Mouse (Mus musculus): Measurements from ENCODE around the gene Acot7. TPM values are rescaled to one million over a fixed set of nuclear protein-coding genes. Genes with fewer than 3 reads are reported as not detected.
A peak's percentile ranks its signal among the peaks of the same experiment; 100 is the strongest.

Acot7 gene
- polyA plus RNA-seq, 1 experiment from 2014 or later, result 480 TPM

DNA sequence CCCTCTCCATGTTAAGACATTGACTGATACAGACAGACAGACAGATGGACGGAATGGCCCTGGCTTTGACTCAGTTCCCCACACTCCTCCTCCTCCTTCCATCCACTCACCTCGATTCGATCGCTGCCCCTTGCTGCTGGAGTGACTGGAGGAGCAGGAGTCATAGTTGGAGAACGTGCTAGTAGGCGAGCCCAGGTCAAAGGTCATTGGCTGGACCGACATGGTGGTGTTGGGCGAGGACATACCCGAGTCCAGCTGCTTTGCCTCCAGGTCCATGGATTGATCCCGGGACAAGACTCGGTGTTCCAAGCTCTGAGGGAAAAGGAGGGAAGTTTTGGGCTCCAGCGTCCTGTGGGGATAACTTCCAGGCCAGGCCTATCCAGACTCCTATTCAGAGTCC, 42.6 kb upstream of the Acot7 start:
- Histone ChIP-seq H3K4me2 (ENCODE audit: low read length) (no peak overlapping the region), H3K9ac (ENCODE audit: low read depth, low read length) (no peak overlapping the region), H3K27me3 (ENCODE audit: control insufficient read depth, insufficient read depth, low read depth, low read length) (peaks cover 44% of the 10 kb centered on the region), H3K4me3 (ENCODE audit: low read depth, low read length) (no peak overlapping the region), H3K36me3 (ENCODE audit: control insufficient read depth, insufficient read depth, low read length) (no peaks in the 10 kb centered on the region), H3K27ac (ENCODE audit: low read length) (no peak overlapping the region), H3K4me1 (ENCODE audit: control insufficient read depth, insufficient read depth, low read length) (peaks cover 16% of the 10 kb centered on the region), H3K9me3 (replicated peaks; ENCODE audit: control insufficient read depth, low read length, poor library complexity, severe bottlenecking) (no peaks in the 10 kb centered on the region)
- no peak for ATAC-seq
- WGBS, result 84% methylated on average over 12 of the region's 12 CpGs

DNA sequence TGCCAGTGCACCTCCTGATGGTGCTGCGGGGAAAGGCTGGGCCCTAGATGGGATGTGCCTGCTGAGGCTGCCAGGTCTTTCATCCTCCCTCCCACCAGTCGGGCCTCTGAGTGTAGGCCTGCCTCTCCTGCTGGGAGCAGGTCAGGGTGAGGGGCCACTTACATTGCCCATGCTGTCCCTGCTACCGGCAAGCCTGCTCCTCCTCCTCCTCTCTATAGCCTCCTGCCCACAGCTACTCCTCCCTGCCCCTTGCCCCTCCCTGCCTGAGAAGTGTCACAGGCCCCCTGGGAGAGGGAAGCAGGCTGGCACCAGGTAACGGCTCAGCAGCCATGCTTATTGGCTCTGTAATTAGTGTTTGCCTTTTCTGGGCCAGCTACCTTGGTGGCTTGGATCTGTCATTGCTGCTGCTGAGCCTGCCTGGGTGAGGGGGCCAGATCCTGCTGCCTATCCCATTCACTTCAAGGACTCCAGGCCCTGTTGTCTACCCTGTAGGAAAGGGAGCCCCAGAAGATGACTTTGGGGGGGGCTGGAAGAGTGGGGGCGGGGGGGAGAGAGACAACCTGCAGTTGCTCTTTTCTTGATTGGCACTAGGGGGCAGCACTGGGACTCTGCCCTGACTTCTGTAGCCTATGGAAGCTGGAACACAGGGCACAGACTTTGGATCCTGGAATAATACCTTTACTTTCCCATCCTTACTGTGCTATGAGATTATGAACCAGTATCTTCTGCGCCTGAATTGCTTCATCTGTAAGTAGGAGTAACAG, 41.6 kb upstream of the Acot7 start:
- Histone ChIP-seq H3K4me3 (ENCODE audit: low read depth, low read length) (no peak overlapping the region), H3K36me3 (ENCODE audit: control insufficient read depth, insufficient read depth, low read length) (no peaks in the 10 kb centered on the region), H3K4me1 (ENCODE audit: control insufficient read depth, insufficient read depth, low read length) (peaks cover 7% of the 10 kb centered on the region; the same call in 1 of the 2 replicates), H3K9ac (ENCODE audit: low read depth, low read length) (no peak overlapping the region), H3K9me3 (replicated peaks; ENCODE audit: control insufficient read depth, low read length, poor library complexity, severe bottlenecking) (no peaks in the 10 kb centered on the region), H3K27ac (ENCODE audit: low read length) (no peak overlapping the region), H3K27me3 (ENCODE audit: control insufficient read depth, insufficient read depth, low read depth, low read length) (peaks cover 39% of the 10 kb centered on the region), H3K4me2 (ENCODE audit: low read length) (no peak overlapping the region)
- 38% methylated on average over 6 of the region's 6 CpGs for WGBS
- ATAC-seq, result no peak

GRCm38 (mm10) chr4:152136876-152137250, 41.1 kb upstream of the Acot7 start:
- H3K36me3 ChIP-seq (ENCODE audit: control insufficient read depth, insufficient read depth, low read length), result no peaks in the 10 kb centered on the region
- no peak for ATAC-seq
- H3K27ac ChIP-seq (ENCODE audit: low read length), result no peak overlapping the region
- peaks cover 34% of the 10 kb centered on the region for H3K27me3 ChIP-seq (ENCODE audit: control insufficient read depth, insufficient read depth, low read depth, low read length)
- H3K9ac ChIP-seq (ENCODE audit: low read depth, low read length), result no peak overlapping the region
- H3K4me3 ChIP-seq (ENCODE audit: low read depth, low read length), result no peak overlapping the region
- peaks cover 7% of the 10 kb centered on the region; the same call in 1 of the 2 replicates for H3K4me1 ChIP-seq (ENCODE audit: control insufficient read depth, insufficient read depth, low read length)
- no peak overlapping the region for H3K4me2 ChIP-seq (ENCODE audit: low read length)
- 89% methylated on average over 2 of the region's 2 CpGs for WGBS
- H3K9me3 ChIP-seq (replicated peaks; ENCODE audit: control insufficient read depth, low read length, poor library complexity, severe bottlenecking), result no peaks in the 10 kb centered on the region

DNA sequence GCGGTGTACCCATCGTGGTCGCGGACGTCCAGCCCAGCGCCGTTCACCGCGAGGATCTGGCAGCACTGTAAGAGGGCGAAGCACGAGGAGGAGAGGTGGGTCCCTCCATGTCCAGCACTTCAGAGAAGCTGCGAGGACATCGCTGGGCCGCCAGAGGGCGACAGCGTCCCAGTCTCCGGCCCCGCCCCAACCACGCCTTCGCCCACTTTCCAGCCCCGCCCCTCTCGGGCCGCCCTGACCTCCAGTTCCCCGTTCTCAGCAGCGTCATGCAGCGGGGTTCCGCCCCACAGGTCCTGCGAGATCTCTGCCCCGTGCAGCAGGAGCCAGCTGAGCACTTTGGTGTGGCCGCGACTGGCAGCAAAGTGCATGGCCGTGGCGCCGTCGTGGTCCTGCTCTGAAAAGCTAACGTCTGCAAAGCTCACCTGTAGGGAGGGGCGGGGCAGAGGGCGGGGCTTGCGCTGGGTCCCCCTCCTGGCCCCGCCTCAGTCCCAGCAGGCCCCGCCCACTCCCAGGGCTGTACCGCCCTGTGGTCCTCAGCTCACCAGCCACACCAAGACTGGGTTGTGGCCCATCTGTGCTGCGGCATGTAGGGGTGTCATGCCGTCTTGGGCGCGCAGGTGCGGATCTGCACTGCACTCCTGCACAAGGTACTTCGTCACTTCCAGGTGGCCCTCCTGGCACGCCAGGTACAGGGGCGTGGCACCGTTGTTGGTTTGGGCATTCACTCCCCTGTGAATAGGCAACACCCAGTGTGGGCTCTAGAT, 39.3 kb upstream of the Acot7 start:
- no peak overlapping the region for H3K27ac ChIP-seq (ENCODE audit: low read length)
- H3K4me1 ChIP-seq (ENCODE audit: control insufficient read depth, insufficient read depth, low read length), result peaks cover 7% of the 10 kb centered on the region; the same call in 1 of the 2 replicates
- H3K4me2 ChIP-seq (ENCODE audit: low read length), result peak overlapping the region; percentile 75
- peak; percentile 68 for ATAC-seq
- no peaks in the 10 kb centered on the region for H3K9me3 ChIP-seq (replicated peaks; ENCODE audit: control insufficient read depth, low read length, poor library complexity, severe bottlenecking)
- peaks cover 18% of the 10 kb centered on the region for H3K27me3 ChIP-seq (ENCODE audit: control insufficient read depth, insufficient read depth, low read depth, low read length)
- peak overlapping the region; percentile 44 for H3K4me3 ChIP-seq (ENCODE audit: low read depth, low read length)
- H3K36me3 ChIP-seq (ENCODE audit: control insufficient read depth, insufficient read depth, low read length), result no peaks in the 10 kb centered on the region
- H3K9ac ChIP-seq (ENCODE audit: low read depth, low read length), result peak overlapping the region; percentile 61
- WGBS, result 4% methylated on average over 44 of the region's 51 CpGs

GRCm38 (mm10) chr4:152140441-152140840, 37.5 kb upstream of the Acot7 start:
- Histone ChIP-seq H3K27me3 (ENCODE audit: control insufficient read depth, insufficient read depth, low read depth, low read length) (peaks cover 11% of the 10 kb centered on the region), H3K9ac (ENCODE audit: low read depth, low read length) (no peak overlapping the region), H3K4me1 (ENCODE audit: control insufficient read depth, insufficient read depth, low read length) (peaks cover 7% of the 10 kb centered on the region; the same call in 1 of the 2 replicates), H3K36me3 (ENCODE audit: control insufficient read depth, insufficient read depth, low read length) (no peaks in the 10 kb centered on the region), H3K27ac (ENCODE audit: low read length) (no peak overlapping the region), H3K4me2 (ENCODE audit: low read length) (no peak overlapping the region), H3K9me3 (replicated peaks; ENCODE audit: control insufficient read depth, low read length, poor library complexity, severe bottlenecking) (no peaks in the 10 kb centered on the region), H3K4me3 (ENCODE audit: low read depth, low read length) (no peak overlapping the region)
- ATAC-seq, result no peak
- WGBS, result 31% methylated on average over 6 of the region's 6 CpGs

DNA sequence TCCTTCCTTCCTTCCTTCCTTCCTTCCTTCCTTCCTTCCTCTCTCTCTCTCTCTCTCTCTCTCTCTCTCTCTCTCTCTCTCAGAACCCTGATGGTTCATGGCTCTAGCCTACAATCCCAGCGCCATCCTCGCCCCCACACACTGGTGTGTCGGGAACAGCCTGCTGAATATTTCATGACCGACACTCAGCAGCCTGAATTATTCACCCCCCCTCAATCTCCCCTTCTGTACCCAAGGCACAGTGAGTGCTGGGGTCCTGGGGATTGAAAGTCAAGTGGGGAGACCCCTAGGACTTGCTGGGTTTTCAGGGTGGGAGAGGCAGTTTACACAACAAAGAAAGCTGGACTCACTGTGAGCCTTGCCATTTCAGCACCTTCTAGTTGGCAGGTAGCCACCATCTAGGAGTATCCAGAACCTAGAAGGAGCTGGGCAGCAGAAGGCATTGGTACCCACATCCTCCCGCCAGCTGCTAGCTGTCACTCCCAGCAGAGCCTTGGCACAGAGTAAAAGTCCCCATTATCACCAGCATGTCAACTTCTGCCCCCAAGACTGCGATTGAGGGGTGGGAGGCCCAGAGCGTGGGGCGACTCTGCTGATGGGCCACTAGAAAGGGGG, 36.3 kb upstream of the Acot7 start:
- H3K27ac ChIP-seq (ENCODE audit: low read length), result no peak overlapping the region
- 61% methylated on average over 8 of the region's 8 CpGs for WGBS
- H3K4me3 ChIP-seq (ENCODE audit: low read depth, low read length), result no peak overlapping the region
- no peak overlapping the region for H3K9ac ChIP-seq (ENCODE audit: low read depth, low read length)
- H3K4me1 ChIP-seq (ENCODE audit: control insufficient read depth, insufficient read depth, low read length), result peaks cover 7% of the 10 kb centered on the region; the same call in 1 of the 2 replicates
- ATAC-seq, result no peak
- H3K9me3 ChIP-seq (replicated peaks; ENCODE audit: control insufficient read depth, low read length, poor library complexity, severe bottlenecking), result no peaks in the 10 kb centered on the region
- no peak overlapping the region for H3K4me2 ChIP-seq (ENCODE audit: low read length)
- H3K27me3 ChIP-seq (ENCODE audit: control insufficient read depth, insufficient read depth, low read depth, low read length), result peaks cover 11% of the 10 kb centered on the region
- H3K36me3 ChIP-seq (ENCODE audit: control insufficient read depth, insufficient read depth, low read length), result no peaks in the 10 kb centered on the region

- Histone ChIP-seq H3K36me3 (ENCODE audit: control insufficient read depth, insufficient read depth, low read length) (no peaks in the 10 kb centered on the region), H3K4me2 (ENCODE audit: low read length) (no peak overlapping the region), H3K4me1 (ENCODE audit: control insufficient read depth, insufficient read depth, low read length) (peaks cover 3% of the 10 kb centered on the region; the same call in 1 of the 2 replicates), H3K27me3 (ENCODE audit: control insufficient read depth, insufficient read depth, low read depth, low read length) (peaks cover 10% of the 10 kb centered on the region), H3K9ac (ENCODE audit: low read depth, low read length) (no peak overlapping the region), H3K9me3 (replicated peaks; ENCODE audit: control insufficient read depth, low read length, poor library complexity, severe bottlenecking) (no peaks in the 10 kb centered on the region), H3K27ac (ENCODE audit: low read length) (no peak overlapping the region), H3K4me3 (ENCODE audit: low read depth, low read length) (no peak overlapping the region)
- WGBS, result 35% methylated on average over 1 of the region's 1 CpGs
- ATAC-seq, result no peak
Measured at GRCm38 (mm10) chr4:152143632-152144031, 34.3 kb upstream of the Acot7 start.

- Histone ChIP-seq H3K4me1 (ENCODE audit: control insufficient read depth, insufficient read depth, low read length) (no peaks in the 10 kb centered on the region), H3K4me3 (ENCODE audit: low read depth, low read length) (no peak overlapping the region), H3K9ac (ENCODE audit: low read depth, low read length) (no peak overlapping the region), H3K9me3 (replicated peaks; ENCODE audit: control insufficient read depth, low read length, poor library complexity, severe bottlenecking) (no peaks in the 10 kb centered on the region), H3K27me3 (ENCODE audit: control insufficient read depth, insufficient read depth, low read depth, low read length) (peaks cover 7% of the 10 kb centered on the region), H3K36me3 (ENCODE audit: control insufficient read depth, insufficient read depth, low read length) (no peaks in the 10 kb centered on the region), H3K4me2 (ENCODE audit: low read length) (no peak overlapping the region), H3K27ac (ENCODE audit: low read length) (no peak overlapping the region)
- no peak for ATAC-seq
- WGBS, result 73% methylated on average over 10 of the region's 10 CpGs
Measured at GRCm38 (mm10) chr4:152145473-152145872, 32.5 kb upstream of the Acot7 start.
